Mouse (Mus musculus): ENCODE measurements around the gene Dennd5b. TPM values are rescaled to one million over a fixed set of nuclear protein-coding genes. Genes with fewer than 3 reads are reported as not detected.

Dennd5b gene
- total RNA-seq, 4 experiments from 2014 or later, result 14.9 to 20.7 (median 17.2) TPM

- peak; percentile 51 for DNase-seq (ENCODE audit: low spot score)
Measured at GRCm38 (mm10) chr6:149100174-149101075, 1.1 kb downstream of the Dennd5b start.

- DNase-seq (ENCODE audit: low spot score), result no peak
Measured at GRCm38 (mm10) chr6:149098993-149099392, 2.5 kb downstream of the Dennd5b start.

- no peak for DNase-seq (ENCODE audit: low spot score)
Measured at GRCm38 (mm10) chr6:149097276-149097675, 4.2 kb downstream of the Dennd5b start.

- DNase-seq (ENCODE audit: low spot score), result no peak
Measured at GRCm38 (mm10) chr6:149096233-149096632, 5.2 kb downstream of the Dennd5b start.

GRCm38 (mm10) chr6:149095389-149095788 is 6.1 kb downstream of the Dennd5b start:
- peak; percentile 24 for DNase-seq (ENCODE audit: low spot score)

GRCm38 (mm10) chr6:149094555-149094954 is 6.9 kb downstream of the Dennd5b start:
- DNase-seq (ENCODE audit: low spot score), result no peak

- DNase-seq (ENCODE audit: low spot score), result peak; percentile 46
Measured at GRCm38 (mm10) chr6:149093465-149093864, 8.0 kb downstream of the Dennd5b start.

- no peak for DNase-seq (ENCODE audit: low spot score)
Measured at GRCm38 (mm10) chr6:149092406-149092805, 9.1 kb downstream of the Dennd5b start.

GRCm38 (mm10) chr6:149077136-149077808 is 24.2 kb downstream of the Dennd5b start:
- DNase-seq (ENCODE audit: low spot score), result no peak

GRCm38 (mm10) chr6:149073854-149074253 is 27.6 kb downstream of the Dennd5b start:
- DNase-seq (ENCODE audit: low spot score), result no peak

GRCm38 (mm10) chr6:149072873-149073272 is 28.6 kb downstream of the Dennd5b start:
- no peak for DNase-seq (ENCODE audit: low spot score)

GRCm38 (mm10) chr6:149070592-149071124 is 30.8 kb downstream of the Dennd5b start:
- DNase-seq (ENCODE audit: low spot score), result no peak

- no peak for DNase-seq (ENCODE audit: low spot score)
Measured at GRCm38 (mm10) chr6:149063382-149063781, 38.1 kb downstream of the Dennd5b start.

GRCm38 (mm10) chr6:149060670-149061387 is 40.7 kb downstream of the Dennd5b start:
- DNase-seq (ENCODE audit: low spot score), result no peak

GRCm38 (mm10) chr6:149057947-149058391 is 43.5 kb downstream of the Dennd5b start:
- peak; percentile 52 for DNase-seq (ENCODE audit: low spot score)

GRCm38 (mm10) chr6:149054780-149055179 is 46.7 kb downstream of the Dennd5b start:
- no peak for DNase-seq (ENCODE audit: low spot score)

GRCm38 (mm10) chr6:149050978-149051723 is 50.3 kb downstream of the Dennd5b start:
- DNase-seq (ENCODE audit: low spot score), result peak; percentile 16

- no peak for DNase-seq (ENCODE audit: low spot score)
Measured at GRCm38 (mm10) chr6:149040099-149040498, 61.4 kb downstream of the Dennd5b start.

GRCm38 (mm10) chr6:149032198-149032597 is 69.3 kb downstream of the Dennd5b start:
- no peak for DNase-seq (ENCODE audit: low spot score)

- DNase-seq (ENCODE audit: low spot score), result no peak
Measured at GRCm38 (mm10) chr6:149031377-149031776, 70.1 kb downstream of the Dennd5b start.

GRCm38 (mm10) chr6:149018431-149018830 is 83.0 kb downstream of the Dennd5b start:
- no peak for DNase-seq (ENCODE audit: low spot score)
